Mouse (Mus musculus): Measurements from ENCODE around the gene Abr.

The Abr gene

DNA sequence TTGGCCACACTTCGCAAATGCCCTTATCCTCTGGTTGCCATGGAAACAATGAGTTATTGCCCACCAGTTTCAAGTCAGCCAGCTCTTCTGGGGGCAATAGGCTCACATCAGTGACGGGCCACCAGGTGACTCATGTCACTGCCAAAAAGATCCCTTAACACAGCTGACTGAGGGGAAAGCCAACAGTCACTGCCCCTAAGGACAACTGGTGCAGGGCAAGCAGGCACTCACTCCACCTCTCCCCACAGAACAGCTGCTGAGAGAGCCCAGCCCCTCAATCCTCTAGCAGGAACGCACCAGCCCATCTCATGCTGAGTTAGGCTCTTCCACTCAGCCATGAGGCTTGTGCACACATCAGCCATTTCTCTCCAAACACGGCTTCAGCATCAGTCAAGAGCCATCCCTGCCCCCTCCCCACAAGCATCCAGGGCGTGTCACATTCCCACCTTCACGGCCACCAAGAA lies 128.3 kb downstream of the Abr start:
- DNase-seq (ENCODE audit: low spot score in 2 of 2) = no peak

DNA sequence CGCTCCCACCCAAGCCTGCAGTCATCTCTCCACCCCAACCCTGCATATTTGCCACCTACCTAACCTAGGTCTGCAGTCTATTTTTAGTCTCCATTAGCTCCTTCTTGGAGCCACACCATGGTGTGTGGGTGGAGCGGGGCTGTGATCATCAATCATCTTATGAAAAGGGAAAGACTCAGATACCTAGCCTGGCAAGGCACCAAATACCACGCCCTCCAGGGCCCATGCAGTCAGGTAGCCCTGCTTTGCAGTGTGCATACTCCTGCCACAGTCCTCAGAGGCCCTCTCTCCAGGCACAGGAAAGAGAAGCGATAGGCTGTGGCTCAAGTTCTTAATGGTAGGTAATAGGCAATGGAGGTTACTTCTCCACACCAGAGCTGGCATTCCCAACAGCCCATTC lies 128.9 kb downstream of the Abr start:
- DNase-seq (ENCODE audit: low spot score in 2 of 2) = no peak

DNA sequence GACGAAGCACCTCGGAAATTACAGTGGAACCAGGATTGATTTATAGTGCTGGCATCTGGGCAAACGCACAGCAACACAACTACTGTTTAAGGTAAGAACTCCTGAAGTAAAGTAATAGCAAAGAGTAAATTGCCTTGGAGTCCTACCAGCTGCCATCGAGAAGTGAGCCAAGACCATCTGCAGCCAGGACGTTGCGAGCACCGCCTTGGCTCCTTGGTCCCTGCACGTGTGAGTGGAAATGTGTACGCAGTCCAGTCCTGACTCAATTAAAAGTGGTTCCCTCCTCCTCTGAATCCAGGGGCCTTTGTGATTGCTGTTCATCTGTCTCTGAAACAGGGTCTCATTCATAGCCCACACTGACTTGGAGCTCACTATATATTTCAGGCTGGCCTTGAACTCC lies 130.3 kb downstream of the Abr start:
- no peak for DNase-seq (ENCODE audit: low spot score in 2 of 2)

DNA sequence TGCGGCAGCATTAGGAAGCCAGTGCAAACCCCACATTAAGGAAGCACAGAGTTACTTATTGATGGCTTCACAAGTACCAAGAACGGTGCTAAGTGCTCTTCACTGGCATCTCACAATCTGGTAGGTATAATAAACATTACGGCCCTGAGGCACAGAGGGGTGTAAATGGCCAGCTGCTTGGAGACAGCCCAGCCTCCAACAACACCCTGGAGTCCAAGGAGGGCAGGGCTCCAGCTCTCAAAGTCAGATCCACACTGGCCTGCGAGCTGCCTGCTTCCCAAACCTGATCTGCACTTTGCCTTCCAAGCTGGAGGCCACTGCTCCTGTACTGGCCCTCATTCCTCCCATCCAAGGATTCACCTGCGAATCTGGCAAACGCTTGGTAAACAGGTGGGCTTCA lies 132.7 kb downstream of the Abr start:
- DNase-seq (ENCODE audit: low spot score in 2 of 2) = no peak

DNA sequence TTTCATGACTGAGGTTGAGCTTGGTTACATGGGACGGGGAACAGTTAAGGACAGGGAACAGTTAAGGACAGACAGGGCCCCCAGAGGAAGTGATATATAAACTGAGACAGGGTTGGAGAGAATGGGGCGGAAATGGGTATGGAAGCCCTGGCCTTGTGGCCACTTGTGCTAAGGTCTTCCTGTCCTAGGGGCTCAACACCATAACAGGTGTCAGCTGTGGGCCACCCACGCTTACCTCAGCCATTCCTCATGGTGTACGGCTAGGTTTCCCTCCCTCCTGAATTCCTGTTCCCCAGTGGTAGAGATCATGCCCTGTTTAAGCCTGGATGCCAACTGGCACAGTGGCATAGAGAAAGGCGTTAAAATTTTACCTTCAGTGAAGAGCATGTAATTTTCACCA lies 135.1 kb downstream of the Abr start:
- no peak for DNase-seq (ENCODE audit: low spot score in 2 of 2)

DNA sequence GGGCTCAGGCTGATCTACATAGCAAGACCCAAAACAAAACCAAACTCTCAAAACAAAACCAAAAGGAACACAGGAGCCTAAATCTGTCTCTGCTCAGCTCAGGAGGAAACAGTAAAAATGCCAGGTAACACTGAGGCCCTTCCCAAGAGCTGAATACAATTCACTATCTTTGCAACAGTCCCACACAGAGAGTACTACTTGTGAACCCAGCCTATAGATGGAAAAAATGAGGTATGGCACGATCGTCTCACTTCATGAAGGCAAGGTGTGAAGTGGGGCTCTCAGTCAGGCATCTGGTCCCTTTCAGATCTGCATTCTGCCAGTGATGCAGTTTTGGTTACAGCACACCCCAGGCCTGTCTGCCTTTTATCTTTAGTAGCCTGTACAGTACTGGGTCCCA lies 138.1 kb downstream of the Abr start:
- no peak for DNase-seq (ENCODE audit: low spot score in 2 of 2)

- no peak for DNase-seq (ENCODE audit: low spot score in 2 of 2)
Measured at GRCm38 (mm10) chr11:76483171-76483727, 138.9 kb downstream of the Abr start.

- DNase-seq (ENCODE audit: low spot score in 2 of 2) = no peak
Measured at GRCm38 (mm10) chr11:76482697-76483096, 139.4 kb downstream of the Abr start.

DNA sequence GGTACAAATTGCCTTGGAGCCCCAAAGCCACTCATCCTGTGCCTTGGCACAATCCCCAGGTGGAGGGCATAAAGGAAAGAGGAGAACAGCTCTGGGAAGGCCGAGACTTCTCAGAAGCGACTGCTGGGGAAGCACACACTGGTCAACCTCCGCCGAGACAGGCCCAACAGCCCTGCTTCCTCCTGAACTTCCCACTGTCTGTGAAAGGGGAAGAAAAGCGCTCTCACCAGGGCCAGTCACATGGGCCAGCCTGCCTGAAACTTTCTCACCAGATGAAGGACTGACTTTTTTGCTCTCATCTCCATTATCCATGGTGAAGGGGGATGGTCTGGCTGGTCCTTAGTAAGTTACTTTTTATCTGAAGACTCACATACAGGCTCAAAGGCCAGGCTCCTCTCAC lies 139.9 kb downstream of the Abr start:
- DNase-seq (ENCODE audit: low spot score in 2 of 2) = no peak

DNA sequence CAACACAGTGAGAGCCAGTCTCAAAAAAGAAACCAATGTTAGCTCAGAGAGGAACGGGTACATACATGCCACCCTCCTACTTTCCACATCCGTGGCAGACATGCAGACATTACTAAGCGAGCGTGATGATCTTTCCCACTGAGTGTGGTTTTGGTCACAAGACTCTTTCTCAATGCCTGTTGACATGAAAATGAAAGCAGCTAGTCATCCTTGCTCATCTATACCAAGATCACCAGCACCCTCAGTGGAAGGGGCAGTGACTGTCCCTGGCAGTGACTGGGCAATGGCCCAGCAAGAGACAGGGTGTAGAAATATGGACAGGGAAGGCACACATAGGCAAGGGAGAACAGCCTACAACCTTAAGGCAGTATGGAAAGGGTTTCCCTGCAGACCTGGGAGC lies 142.4 kb downstream of the Abr start:
- DNase-seq (ENCODE audit: low spot score in 2 of 2) = no peak

DNA sequence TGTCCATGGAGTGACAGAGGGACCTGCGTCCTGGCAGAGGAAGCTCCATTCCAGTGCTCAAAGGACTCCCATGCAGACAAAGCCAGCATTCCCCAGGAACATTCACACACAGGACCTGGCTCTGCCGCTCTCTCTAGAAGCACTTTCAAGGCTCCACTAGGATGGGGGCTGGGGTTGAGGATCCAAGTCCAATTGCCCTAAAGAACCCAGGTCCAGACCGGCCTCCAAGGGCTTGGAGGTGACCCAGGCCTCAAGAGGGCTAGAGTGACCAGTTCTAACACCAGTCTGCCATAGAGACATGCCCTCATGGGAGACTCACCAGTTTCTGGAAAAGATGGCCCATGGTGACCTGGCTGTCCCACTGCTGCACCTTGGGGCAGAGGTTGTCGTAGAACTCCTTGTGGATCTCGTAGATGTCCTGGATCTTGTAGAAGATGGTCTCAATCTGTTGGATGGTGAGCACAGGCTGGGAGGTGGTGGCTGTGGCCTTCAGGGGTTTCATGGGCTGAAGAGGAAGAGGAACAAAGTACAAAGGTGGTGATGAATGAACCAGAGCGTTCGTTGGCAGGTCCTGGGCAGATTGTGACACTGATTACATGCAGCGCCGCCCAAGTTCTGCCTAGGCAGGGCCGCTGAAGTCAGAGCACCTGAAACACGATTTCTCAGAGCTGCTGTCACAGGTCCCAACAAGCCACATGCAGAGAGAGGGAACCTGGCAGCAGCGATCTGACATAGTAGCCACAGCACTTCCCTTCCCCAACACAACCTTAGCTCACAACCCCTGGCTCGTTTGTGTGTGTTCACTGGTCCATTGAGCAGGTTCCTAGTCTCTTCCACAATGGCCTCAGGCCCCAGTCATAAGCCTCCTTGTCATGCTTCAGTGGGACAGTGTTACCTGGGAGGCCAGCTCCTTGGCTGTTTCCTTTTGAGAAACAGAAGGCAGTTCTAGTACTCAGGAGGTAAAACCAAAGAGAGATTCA lies 143.1 kb downstream of the Abr start:
- DNase-seq (ENCODE audit: low spot score in 2 of 2) = no peak

- DNase-seq (ENCODE audit: low spot score in 2 of 2) = no peak
Measured at GRCm38 (mm10) chr11:76477095-76477525, 145.0 kb downstream of the Abr start.

GRCm38 (mm10) chr11:76476376-76477094 lies 145.6 kb downstream of the Abr start:
- no peak for DNase-seq (ENCODE audit: low spot score in 2 of 2)

DNA sequence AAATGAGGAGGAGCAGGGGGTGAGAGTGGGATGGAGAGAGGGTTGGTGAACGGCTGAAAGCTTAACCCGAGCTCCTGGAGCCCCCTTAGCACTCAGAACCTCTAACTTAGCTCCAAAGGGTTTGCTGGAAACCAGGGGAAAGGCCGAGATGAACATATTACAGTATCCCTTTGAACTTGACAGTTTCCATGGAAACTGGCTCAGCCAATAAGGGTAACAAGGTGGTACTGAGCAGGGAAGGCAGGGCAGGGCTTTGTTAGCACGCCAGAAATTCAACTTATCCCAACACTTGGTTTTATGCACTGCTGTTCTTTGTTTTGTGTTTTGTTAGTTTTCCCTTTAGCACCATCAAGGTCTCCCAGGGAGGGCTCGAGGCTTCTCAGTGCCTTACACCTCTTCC lies 149.5 kb downstream of the Abr start:
- DNase-seq (ENCODE audit: low spot score in 2 of 2) = no peak

DNA sequence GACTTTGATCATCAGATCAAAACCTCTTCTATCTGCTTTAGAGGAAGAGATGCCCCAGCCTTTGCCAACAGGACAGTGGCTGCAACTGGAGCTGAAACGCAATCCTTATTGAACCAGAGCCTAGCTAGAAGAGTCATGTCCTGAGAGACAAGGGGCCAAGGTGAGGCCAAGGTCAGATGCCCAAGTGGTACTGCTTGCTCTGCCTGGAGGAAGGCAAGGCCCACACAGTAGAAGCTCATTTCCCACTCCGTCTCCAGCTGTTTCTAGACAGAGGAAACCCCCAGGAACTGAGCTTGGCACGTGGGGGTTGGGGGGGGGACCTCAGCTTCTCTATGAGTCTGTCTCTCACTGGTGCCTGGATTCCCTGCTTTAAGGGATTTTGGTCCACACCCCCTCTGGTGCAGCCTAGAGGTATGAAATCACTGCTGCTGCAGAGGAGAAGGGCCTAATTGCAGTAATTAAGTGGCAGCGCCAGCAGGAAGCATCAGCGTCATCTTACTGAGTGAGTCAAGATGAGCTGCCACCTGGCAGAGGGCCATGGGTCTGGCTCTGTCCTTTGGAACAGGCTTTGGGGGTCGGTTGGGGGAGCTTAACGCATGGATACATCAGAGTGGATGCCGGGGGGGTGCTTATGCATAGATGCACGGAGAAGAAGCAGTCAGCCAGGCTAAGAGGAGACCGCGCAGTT lies 152.7 kb downstream of the Abr start:
- no peak for DNase-seq (ENCODE audit: low spot score in 2 of 2)

- peak; percentile 67 to 70 for DNase-seq (ENCODE audit: low spot score in 2 of 2)
Measured at GRCm38 (mm10) chr11:76468347-76468746, 153.8 kb downstream of the Abr start.

DNA sequence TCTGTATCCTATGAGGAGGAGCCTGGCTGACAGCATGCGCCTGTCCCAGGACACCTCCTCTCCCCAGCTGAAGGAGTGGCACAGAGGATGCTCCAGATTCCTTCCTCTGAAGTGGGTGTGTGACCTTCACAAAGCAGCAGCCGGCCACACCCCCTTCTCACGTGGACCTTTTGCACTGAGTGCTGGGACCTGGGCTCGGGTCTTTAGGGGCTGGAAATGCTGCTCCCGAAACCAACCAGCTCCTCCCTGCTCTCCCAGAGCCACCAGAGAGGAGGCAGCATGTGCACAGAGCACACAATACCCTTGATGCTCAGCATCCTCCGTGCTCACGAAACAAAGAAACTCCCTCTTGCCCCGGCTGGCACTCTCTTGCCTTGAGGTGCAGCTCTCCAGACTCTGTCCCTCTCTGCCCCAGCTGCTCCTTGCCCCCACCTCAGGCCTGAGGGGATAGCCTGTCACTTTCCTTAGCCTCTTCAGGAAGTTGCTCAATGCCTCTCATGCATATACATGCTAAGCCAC lies 154.6 kb downstream of the Abr start:
- DNase-seq (ENCODE audit: low spot score in 2 of 2) = no peak

DNA sequence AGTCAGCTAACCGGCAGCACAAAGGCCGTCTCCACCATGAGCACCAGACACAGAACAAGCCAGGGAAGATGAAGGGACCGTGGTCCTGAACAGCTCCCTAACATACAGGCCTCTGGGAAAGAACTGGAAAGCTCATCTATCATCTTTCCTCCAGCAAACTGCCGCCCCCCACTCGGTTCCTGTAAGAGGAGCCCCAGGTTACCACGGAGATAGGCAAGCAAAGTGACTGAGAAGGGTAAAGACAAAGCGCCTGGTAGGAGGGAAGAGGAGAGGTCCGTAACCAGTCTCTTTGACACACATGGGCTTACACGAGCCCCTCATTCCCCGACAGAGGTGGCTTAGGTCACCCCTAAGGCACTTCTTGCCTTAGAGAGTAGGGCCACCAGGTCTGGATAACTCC lies 155.0 kb downstream of the Abr start:
- no peak for DNase-seq (ENCODE audit: low spot score in 2 of 2)

DNA sequence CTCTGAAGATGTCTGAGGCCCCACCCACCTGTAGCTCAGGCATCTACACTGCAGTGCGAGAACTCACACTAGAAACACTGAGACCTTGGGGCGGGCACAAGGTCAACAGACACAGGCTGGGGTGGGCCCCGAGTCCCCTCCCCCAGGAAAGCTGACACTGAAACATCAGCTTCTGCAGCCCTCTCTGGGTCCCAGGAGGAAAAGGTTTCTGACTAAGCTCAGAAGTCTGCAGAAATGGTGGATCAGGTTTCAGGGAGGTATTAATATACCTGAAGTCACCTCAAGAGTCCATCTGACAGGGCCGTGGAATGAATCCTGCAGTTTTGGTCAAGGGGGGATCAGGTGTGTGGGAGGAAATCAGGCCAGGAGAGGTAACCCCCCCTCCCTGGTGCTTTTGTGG lies 156.2 kb downstream of the Abr start:
- DNase-seq (ENCODE audit: low spot score in 2 of 2) = no peak

DNA sequence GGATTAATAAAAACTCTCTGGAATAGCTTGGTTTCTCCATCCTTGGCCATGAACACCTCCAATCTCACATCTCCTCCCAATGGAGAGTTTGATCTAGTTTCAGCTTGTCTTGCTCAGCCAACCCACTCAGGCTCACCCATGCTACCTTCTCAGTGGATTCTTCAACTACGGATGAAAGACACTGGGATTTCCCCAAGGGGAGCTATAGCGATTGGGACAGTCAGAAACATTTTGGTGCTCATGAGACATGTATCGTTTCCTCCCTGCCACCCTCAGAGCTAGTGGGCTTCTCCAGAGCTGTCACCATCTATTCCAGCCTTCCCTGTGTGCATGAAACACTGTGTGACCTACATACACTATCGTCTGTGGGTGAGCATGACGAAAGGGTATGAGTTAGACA lies 160.4 kb downstream of the Abr start:
- DNase-seq (ENCODE audit: low spot score in 2 of 2) = no peak

- no peak for DNase-seq (ENCODE audit: low spot score in 2 of 2)
Measured at GRCm38 (mm10) chr11:76461201-76461600, 160.9 kb downstream of the Abr start.

- DNase-seq (ENCODE audit: low spot score in 2 of 2) = no peak
Measured at GRCm38 (mm10) chr11:76459489-76459888, 162.6 kb downstream of the Abr start.
